Mouse (Mus musculus) midbrain, embryonic 16.5 days (tissue): ENCODE data around the gene Mecr. TPM values are rescaled to one million over a fixed set of nuclear protein-coding genes. Genes with fewer than 3 reads are reported as not detected.

Source experiments
- ATAC-seq: fragments of 200-750 bp; cut with Nextera tagmentation; 2 replicates; pipeline ENCODE4 v1.8.0; 2017; ENCODE audit warnings: moderate TSS enrichment
- H3K27ac ChIP-seq: fragments of 300-500 bp; sonication (generic); 2 replicates; pipeline ENCODE4 v1.5.1; 2014; ENCODE audit warnings: mild to moderate bottlenecking, low read length, mixed read lengths
- H3K27me3 ChIP-seq: fragments of 300-500 bp; sonication (generic); 2 replicates; pipeline ENCODE4 v1.6.1; 2014; ENCODE audit warnings: low read depth, low read length, mixed read lengths; ENCODE audit not compliant: control insufficient read depth, insufficient read depth
- H3K36me3 ChIP-seq: fragments of 300-500 bp; sonication (generic); 2 replicates; pipeline ENCODE4 v1.6.1; 2014; ENCODE audit warnings: mild to moderate bottlenecking, low read length, moderate library complexity, mixed read lengths; ENCODE audit not compliant: control insufficient read depth, insufficient read depth
- H3K4me1 ChIP-seq: fragments of 300-500 bp; sonication (generic); 2 replicates; pipeline ENCODE4 v1.6.1; 2014; ENCODE audit warnings: mild to moderate bottlenecking, low read length, mixed read lengths; ENCODE audit not compliant: control insufficient read depth, insufficient read depth
- H3K4me2 ChIP-seq: fragments of 300-500 bp; sonication (generic); 2 replicates; pipeline ENCODE4 v1.6.1; 2014; ENCODE audit warnings: mild to moderate bottlenecking, low read length, mixed read lengths
- H3K4me3 ChIP-seq: fragments of 300-500 bp; sonication (generic); 2 replicates; pipeline ENCODE4 v1.5.1; 2014; ENCODE audit warnings: low read depth, mild to moderate bottlenecking, low read length, moderate library complexity, mixed read lengths
- H3K9ac ChIP-seq: fragments of 300-500 bp; sonication (generic); 2 replicates; pipeline ENCODE4 v1.6.1; 2014; ENCODE audit warnings: low read depth, low read length, mixed read lengths
- H3K9me3 ChIP-seq: fragments of 300-500 bp; sonication (generic); replicated peaks from 2 replicates; pipeline ENCODE4 v1.6.1; 2014; ENCODE audit warnings: mild to moderate bottlenecking, low read length, mixed read lengths; ENCODE audit not compliant: control insufficient read depth, poor library complexity, severe bottlenecking
- WGBS: fragments of 180-500 bp; shearing (Covaris S2); extraction: QIAGEN DNeasy Blood & Tissue Kit; methylation state at CpG from one replicate; pipeline ENCODE4 v1.1.7; 2014; 5-methylcytosine and 5-hydroxymethylcytosine counted together
- polyA plus RNA-seq: library from polyadenylated mRNA; unstranded; fragments of >200 nt; fragmentation: Nextera tagmentation; extraction: Ambion mirVana; gene quantifications from 2 replicates; pipeline ENCODE4 v1.2.1, GENCODE M21; 2015

Gene Mecr
- polyA plus RNA-seq, 1 experiment from 2014 or later = 43.0 TPM

DNA sequence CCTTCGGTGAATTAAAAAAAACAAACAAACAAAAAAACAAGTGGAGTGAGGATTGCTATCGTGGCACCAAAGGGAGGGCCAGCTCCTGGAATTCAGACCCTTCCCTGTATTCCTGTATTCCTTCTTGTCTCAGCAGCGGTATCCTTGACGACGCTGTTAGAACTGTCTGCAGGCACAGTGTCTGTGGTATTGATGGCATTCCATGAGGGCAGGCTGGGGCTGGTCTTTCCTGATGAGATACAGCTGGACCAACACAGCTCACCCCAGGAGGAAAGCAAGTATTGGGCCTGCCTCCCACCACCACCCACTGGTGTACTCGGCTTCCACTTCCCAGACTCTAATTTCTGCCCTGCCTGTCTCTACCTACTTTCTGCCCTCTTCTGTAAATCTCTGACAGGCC lies 4.8 kb downstream of the Mecr start:
- Histone ChIP-seq H3K36me3 (no peaks in the 10 kb centered on the region), H3K4me1 (peaks cover 10% of the 10 kb centered on the region), H3K9me3 (no peaks in the 10 kb centered on the region), H3K27ac (no peak overlapping the region), H3K4me3 (no peak overlapping the region), H3K27me3 (no peaks in the 10 kb centered on the region), H3K9ac (no peak overlapping the region), H3K4me2 (no peak overlapping the region)
- whole genome bisulfite sequencing = 83% methylated on average over 6 of the region's 6 CpGs
- no peak for ATAC-seq

DNA sequence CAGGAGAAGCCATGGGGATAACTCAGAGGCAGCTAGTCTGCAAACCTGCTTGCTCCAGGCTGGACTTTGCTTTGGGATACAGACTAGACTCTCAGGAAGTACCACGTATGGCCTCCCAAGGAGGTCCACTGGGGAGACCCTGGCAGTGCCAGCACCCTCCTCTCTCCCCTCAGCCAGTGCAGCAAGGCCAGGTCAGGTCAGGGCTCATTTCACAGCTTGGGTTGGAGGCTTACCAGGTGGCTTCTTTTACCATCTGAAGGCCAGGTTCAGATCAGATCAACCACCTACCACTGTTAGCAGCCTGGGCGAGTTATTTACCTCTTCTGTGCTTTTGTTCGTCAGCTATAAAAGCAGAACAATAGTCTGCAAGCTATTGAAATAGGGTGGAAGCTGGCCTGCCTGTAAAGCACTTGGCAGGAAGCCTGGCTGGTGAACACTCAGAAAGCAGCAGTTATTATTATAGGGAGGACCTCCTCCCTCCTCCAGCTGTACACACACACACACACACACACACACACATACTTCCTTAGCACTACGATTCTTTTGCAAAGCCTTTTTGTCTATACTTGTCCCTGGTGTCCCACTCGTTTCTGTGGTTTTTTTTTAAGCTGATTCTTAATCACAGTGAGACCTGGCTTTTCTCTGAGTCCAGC lies 6.8 kb downstream of the Mecr start:
- WGBS = 24% methylated on average over 5 of the region's 5 CpGs
- Histone ChIP-seq H3K4me1 (no peaks in the 10 kb centered on the region), H3K27ac (peak overlapping the region; percentile 52), H3K27me3 (no peaks in the 10 kb centered on the region), H3K4me3 (no peak overlapping the region), H3K9me3 (no peaks in the 10 kb centered on the region), H3K9ac (0 out of 2 replicates have a peak overlapping the region, but pooled peaks have one; percentile 8), H3K4me2 (no peak overlapping the region), H3K36me3 (no peaks in the 10 kb centered on the region)
- no peak for ATAC-seq

DNA sequence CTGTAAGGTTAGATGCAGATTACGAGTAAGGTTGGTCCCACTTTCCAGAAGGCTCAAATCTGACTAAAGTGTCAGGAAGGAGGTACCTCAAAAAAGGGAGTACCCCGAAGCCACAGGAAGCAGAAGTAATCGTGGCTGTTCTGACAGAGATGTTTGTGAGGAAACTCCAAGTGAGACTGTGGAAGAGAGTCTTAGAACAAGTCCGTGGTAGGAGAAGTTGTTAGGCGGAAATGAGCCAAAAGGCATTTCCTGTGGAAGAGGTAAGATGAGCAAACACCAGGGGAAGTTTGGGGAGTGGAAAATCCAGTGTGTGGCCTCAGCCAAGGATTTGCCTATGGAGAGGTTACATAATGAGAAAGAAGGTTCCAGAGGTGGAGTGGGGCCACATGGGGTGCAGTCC lies 11.7 kb downstream of the Mecr start:
- no peak overlapping the region for H3K9ac ChIP-seq
- H3K36me3 ChIP-seq = peaks cover 6% of the 10 kb centered on the region; the same call in 1 of the 2 replicates
- no peak overlapping the region for H3K4me3 ChIP-seq
- H3K4me2 ChIP-seq = no peak overlapping the region
- no peaks in the 10 kb centered on the region for H3K9me3 ChIP-seq
- no peaks in the 10 kb centered on the region for H3K4me1 ChIP-seq
- H3K27me3 ChIP-seq = no peaks in the 10 kb centered on the region
- ATAC-seq = no peak
- H3K27ac ChIP-seq = no peak overlapping the region
- WGBS = 83% methylated on average over 5 of the region's 5 CpGs

DNA sequence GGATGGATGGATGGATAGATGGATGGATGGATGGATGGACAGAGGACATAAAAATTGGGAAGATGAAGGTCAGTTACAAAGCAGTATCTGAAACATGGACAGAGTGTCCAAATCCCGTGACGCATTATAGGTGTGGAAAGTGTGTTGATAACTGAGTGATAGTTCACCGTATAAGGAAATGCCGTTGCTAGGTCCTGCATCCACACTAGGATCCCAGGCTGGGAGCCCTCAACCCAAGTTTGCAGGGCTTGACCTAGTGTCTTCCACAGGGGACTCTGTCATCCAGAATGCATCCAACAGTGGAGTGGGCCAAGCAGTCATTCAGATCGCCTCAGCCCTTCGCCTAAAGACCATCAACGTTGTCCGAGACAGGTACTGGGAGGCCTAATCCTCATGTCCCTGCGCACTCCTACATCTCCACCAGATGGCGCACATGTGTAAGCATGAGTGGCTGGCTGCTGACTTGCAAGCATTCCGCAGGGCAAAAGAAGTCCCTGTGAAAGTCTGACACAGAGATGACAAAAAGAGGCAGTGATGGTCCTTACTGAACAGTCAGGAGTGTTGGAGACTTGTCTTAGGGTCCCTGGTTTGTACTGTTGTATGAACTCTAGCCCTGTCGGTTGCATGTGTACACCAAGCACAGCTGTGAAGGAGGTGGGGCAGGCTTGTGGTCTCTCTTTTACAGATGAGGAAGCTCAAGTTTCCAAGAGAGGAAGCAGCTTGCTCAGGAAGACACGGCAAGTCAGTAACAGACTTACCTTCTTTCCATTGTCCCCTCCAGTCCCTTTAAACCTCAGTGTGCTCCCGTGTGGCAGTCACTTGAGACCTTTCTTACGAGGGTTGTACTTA lies 17.4 kb downstream of the Mecr start:
- no peaks in the 10 kb centered on the region for H3K4me1 ChIP-seq
- no peaks in the 10 kb centered on the region for H3K27me3 ChIP-seq
- no peak overlapping the region for H3K9ac ChIP-seq
- H3K36me3 ChIP-seq = peaks cover 8% of the 10 kb centered on the region; the same call in 1 of the 2 replicates
- H3K27ac ChIP-seq = no peak overlapping the region
- no peaks in the 10 kb centered on the region for H3K9me3 ChIP-seq
- H3K4me3 ChIP-seq = no peak overlapping the region
- ATAC-seq = no peak
- WGBS = 46% methylated on average over 15 of the region's 15 CpGs
- no peak overlapping the region for H3K4me2 ChIP-seq

DNA sequence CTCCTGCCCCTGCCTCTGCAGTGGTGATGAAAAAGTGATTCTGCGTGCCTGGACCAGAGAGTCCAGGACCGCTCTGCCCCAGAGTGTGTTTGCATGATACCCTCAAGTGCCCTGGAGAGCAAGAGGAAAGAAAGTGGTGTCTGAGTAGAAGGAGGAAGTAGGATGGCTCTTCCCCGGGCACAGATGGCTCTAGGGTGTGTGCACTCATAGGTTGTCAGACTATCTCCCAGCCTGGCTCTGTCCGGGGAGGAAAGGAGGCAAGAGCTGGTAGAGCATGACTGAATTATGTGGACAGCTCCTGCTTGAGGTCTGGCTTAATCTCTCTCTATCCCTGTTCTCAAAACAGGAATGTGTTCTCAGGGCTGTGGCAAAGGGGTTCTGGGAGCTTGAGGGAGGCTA lies 18.1 kb downstream of the Mecr start:
- Histone ChIP-seq H3K27me3 (no peaks in the 10 kb centered on the region), H3K4me1 (no peaks in the 10 kb centered on the region), H3K9ac (no peak overlapping the region), H3K9me3 (no peaks in the 10 kb centered on the region), H3K4me3 (no peak overlapping the region), H3K4me2 (no peak overlapping the region), H3K36me3 (peaks cover 8% of the 10 kb centered on the region; the same call in 1 of the 2 replicates), H3K27ac (no peak overlapping the region)
- ATAC-seq = no peak
- WGBS = 89% methylated on average over 4 of the region's 4 CpGs

DNA sequence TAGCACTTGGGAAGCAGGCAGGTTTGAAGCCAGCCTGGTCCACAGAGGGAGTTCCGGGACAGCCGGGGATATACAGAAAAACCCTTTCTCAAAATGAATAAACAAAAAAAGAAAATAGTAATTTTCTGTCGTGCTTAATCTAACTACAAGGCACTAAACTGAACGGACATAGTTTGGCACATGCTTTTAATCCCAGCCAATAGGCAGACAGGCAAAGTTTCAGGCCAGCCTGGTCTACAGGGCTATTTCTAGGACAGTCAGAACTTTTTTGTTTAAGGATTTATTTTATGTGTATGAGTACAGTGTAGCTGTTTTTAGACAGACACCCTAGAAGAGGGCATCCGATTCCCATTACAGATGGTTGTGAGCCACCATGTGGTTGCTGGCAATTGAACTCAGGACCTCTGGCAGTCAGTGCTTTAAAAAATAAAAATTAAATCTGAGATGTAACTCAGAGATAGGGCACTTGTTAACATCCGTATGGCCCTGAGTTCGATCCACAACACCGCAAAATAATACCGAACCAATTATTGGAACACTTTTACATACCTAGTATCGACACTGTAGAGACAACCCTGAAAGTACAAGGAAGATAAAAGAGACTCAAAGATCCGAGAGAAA lies 29.5 kb downstream of the Mecr start:
- H3K9ac ChIP-seq = peak overlapping the region; percentile 70
- 10% methylated on average over 11 of the region's 11 CpGs for WGBS
- H3K9me3 ChIP-seq = no peaks in the 10 kb centered on the region
- peak overlapping the region; percentile 73 for H3K4me2 ChIP-seq
- H3K27ac ChIP-seq = peak overlapping the region; percentile 78
- no peaks in the 10 kb centered on the region for H3K27me3 ChIP-seq
- peak; percentile 62 for ATAC-seq
- peaks cover 30% of the 10 kb centered on the region for H3K4me1 ChIP-seq
- no peaks in the 10 kb centered on the region for H3K36me3 ChIP-seq
- peak overlapping the region; percentile 97 for H3K4me3 ChIP-seq

DNA sequence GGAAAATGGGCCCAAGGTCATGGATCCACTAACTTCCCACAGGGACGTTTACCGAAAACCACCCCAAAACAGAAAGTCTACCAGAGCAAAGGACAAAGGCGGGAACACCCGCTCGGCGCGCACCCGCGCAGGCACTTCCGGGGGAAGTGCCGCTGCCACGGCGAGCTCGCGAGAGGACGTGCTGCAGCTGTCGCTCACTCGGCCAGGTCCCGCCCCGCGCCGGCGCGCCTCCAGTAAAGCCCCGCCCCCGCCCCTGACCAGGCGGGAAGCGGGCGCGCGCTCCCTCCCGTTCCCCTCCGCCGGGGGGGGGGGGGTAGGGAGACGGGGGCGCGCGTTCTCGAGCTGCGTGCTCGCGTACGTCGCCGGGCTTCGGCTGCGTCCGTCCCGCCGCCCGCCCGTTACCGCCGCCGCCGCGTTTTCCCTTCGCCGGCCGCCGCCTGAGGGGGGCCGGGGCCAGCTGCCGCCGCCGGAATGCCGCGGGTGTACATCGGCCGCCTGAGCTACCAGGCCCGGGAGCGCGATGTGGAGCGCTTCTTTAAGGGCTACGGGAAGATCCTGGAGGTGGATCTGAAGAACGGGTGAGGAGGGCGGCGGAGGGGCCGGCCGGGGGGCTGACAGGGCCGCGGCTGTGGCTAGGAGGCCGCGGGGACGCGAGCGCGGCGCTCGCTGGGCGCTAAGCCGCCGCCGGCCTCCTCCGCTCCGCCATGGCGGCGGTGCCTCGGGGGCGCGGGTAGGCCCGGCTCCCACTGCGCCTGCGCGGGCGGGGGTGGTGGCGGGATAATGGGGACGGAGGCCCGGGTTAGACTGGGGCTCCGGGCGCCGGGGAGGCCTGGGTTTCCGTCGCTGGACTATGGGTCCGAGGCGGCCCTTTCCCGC lies 30.3 kb downstream of the Mecr start, which contains the start of gene Srsf4:
TSS of gene Srsf4 (plus strand) at position 325 of the 876 bp plus-strand sequence.
- no peaks in the 10 kb centered on the region for H3K27me3 ChIP-seq
- peak within 1 kb of the TSS; percentile 100 for H3K27ac ChIP-seq
- H3K4me1 ChIP-seq = peaks cover 34% of the 10 kb centered on the region
- no peaks in the 10 kb centered on the region for H3K9me3 ChIP-seq
- peak within 1 kb of the TSS; percentile 100 for H3K9ac ChIP-seq
- peak; percentile 93 for ATAC-seq
- peak within 1 kb of the TSS; percentile 97 for H3K4me3 ChIP-seq
- no peaks in the 10 kb centered on the region for H3K36me3 ChIP-seq
- WGBS = under 1% methylated on average over 67 of the region's 116 CpGs
- H3K4me2 ChIP-seq = peak within 1 kb of the TSS; percentile 73

DNA sequence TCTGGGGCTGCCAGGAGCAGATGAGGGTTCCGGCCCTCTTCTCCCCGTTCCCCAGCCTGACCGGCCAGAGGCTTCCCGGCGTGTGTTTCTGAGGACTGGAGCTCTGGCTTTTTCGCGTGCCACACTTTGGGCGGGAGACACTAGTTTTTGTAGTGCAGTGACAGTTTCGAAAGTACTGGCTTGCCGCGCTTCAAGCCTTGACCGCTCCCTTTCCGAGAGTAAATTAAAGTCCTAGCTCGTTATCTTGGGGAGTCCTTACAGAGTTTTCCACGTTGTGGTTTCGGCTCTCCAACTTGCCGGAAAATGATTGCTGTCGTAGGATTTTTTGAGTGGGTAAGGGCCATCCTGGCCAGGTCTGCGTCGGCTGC lies 30.9 kb downstream of the Mecr start:
- peaks cover 36% of the 10 kb centered on the region for H3K4me1 ChIP-seq
- peak overlapping the region; percentile 97 for H3K4me3 ChIP-seq
- H3K4me2 ChIP-seq = peak overlapping the region; percentile 68
- H3K9me3 ChIP-seq = no peaks in the 10 kb centered on the region
- H3K9ac ChIP-seq = peak overlapping the region; percentile 100
- no peaks in the 10 kb centered on the region for H3K27me3 ChIP-seq
- H3K36me3 ChIP-seq = no peaks in the 10 kb centered on the region
- peak overlapping the region; percentile 100 for H3K27ac ChIP-seq
- no peak for ATAC-seq
- WGBS = under 1% methylated on average over 20 of the region's 20 CpGs
